Mouse (Mus musculus): ENCODE results near the gene Zbtb40. TPM values are rescaled to one million over a fixed set of nuclear protein-coding genes. Genes with fewer than 3 reads are reported as not detected.

The Zbtb40 gene
- total RNA-seq, 2 experiments from 2014 or later: 6.2 to 9.0 TPM

GRCm38 (mm10) chr4:136942761-136943160 lies 105.8 kb downstream of the Zbtb40 start:
- DNase-seq: peak; percentile 57 to 60
- intact Hi-C loops (cut with DNase I): loop anchor here (5.0 kb wide), 1 partner anchor 35 kb away; no protein-coding TSS in a partner anchor

- DNase-seq: no peak
- intact Hi-C loops (cut with DNase I): no loop called here
Measured at GRCm38 (mm10) chr4:136937935-136938334, 110.7 kb downstream of the Zbtb40 start.

- no peak for DNase-seq
- intact Hi-C loops (cut with DNase I): no loop called here
Measured at GRCm38 (mm10) chr4:136937344-136937743, 111.3 kb downstream of the Zbtb40 start.

GRCm38 (mm10) chr4:136934746-136935613 lies 113.6 kb downstream of the Zbtb40 start:
- DNase-seq: peak in 1 of 2 experiments; percentile 19
- intact Hi-C loops (cut with DNase I): no loop called here

GRCm38 (mm10) chr4:136930474-136930873 lies 118.1 kb downstream of the Zbtb40 start:
- intact Hi-C loops (cut with DNase I): no loop called here

More at GRCm38 (mm10) chr4:136930474-136930873, 118.1 kb downstream of the Zbtb40 start:
- no peak for DNase-seq

Other genes starting within 250 kb of the Zbtb40 start
- 1 to 10 TPM; 1.3 to 1.4 TPM for gene Ephb2, start 212.8 kb downstream of the Zbtb40 start, total RNA-seq (2021)
- gene C1qb, start 162.6 kb downstream of the Zbtb40 start, total RNA-seq (2021): 10 to 100 TPM; 26.0 to 28.3 TPM
- gene C1qc, start 155.7 kb downstream of the Zbtb40 start, total RNA-seq (2021): 10 to 100 TPM; 17.8 to 24.8 TPM
- 10 to 100 TPM; 25.2 to 28.0 TPM for gene C1qa, start 150.0 kb downstream of the Zbtb40 start, total RNA-seq (2021)
- not detected for gene Epha8, start 92.0 kb downstream of the Zbtb40 start, total RNA-seq (2021)
- under 1 TPM; 0.48 to 0.84 TPM for gene Wnt4, start 228.7 kb upstream of the Zbtb40 start, total RNA-seq (2021)